ENCODE assay signal across 18 mouse cellular contexts in the genomic region with DNA sequence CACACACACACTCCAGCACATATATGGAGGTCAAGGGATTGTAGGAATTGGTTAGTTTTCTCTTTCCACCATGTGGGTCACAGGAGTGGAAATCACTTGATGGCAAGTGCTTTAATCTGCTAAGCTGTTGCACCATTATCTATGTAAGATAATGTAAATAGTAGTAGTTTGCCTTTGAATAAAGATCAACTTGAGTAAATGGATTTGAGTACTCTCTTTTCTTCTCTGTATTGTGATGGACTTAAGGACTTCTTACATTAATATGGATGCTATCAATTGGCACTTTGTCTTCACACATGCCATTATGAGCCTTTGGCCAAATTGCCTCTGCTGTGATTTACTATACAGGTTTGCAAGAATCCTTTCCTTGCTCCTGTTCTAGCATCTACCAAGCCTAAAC. TPM values are rescaled to one million over a fixed set of nuclear protein-coding genes. Genes with fewer than 3 reads are reported as not detected.
"Had no signal": no experiment of that assay in that cellular context is flagged by ENCODE, and none has a peak within 500 bp of the region (broad histone marks: within the 10 kb centered on the region; RNA-seq: fewer than 3 reads in every experiment).

No protein-coding gene starts in this region.

- H3K36me3 ChIP-seq: neural tube, embryonic 12.5 days; neural tube, embryonic 13.5 days; neural tube, embryonic 15.5 days; stomach, embryonic 15.5 days had no signal

- H3K27ac ChIP-seq: neural tube, embryonic 12.5 days; neural tube, embryonic 13.5 days; neural tube, embryonic 15.5 days; stomach, embryonic 15.5 days; stomach, postnatal 0 days had no signal

- H3K4me3 ChIP-seq: neural tube, embryonic 12.5 days; neural tube, embryonic 13.5 days; neural tube, embryonic 15.5 days; stomach, embryonic 15.5 days had no signal

- H3K9me3 ChIP-seq: neural tube, embryonic 12.5 days; neural tube, embryonic 13.5 days; neural tube, embryonic 15.5 days; stomach, embryonic 15.5 days had no signal

- H3K9ac ChIP-seq: neural tube, embryonic 12.5 days; neural tube, embryonic 13.5 days; neural tube, embryonic 15.5 days; stomach, embryonic 15.5 days had no signal

- H3K4me1 ChIP-seq: neural tube, embryonic 12.5 days; neural tube, embryonic 13.5 days; neural tube, embryonic 15.5 days; stomach, embryonic 15.5 days had no signal

- DNase-seq: retina, postnatal 1 day; right cerebral cortex, adult 18-20 months; right cerebral cortex, postnatal 14 days; right cerebral cortex, postnatal 25 days; right cerebral cortex, postnatal 4 days; spleen, adult 18-20 months; thymus, adult 18-20 months; thymus, adult 2 months; thymus, postnatal 14 days; thymus, postnatal 25 days; thymus, postnatal 36 days; thymus, postnatal 4 days had no signal

RNA-seq across cellular contexts. Expression of a gene that starts 31.1 kb away (rescaled TPM):
- total RNA-seq: neutrophil, adult 5-6 weeks had no signal
